Mouse (Mus musculus) ES-E14 (cell line): ENCODE measurements around the gene Slc38a8. TPM values are rescaled to one million over a fixed set of nuclear protein-coding genes. Genes with fewer than 3 reads are reported as not detected.

Experiments used
- DNase-seq: peaks from one replicate; pipeline ENCODE4 v3.0.0-alpha.2; 2013; ENCODE audit warnings: low read depth, low spot score
- H3K27ac ChIP-seq: 2 replicates; pipeline ENCODE4 v1.5.1; 2012; ENCODE audit warnings: low read depth, mild to moderate bottlenecking, low read length, moderate library complexity, mixed read lengths; ENCODE audit not compliant: poor library complexity, insufficient read depth, severe bottlenecking
- H3K36me3 ChIP-seq: 2 replicates; pipeline ENCODE4 v1.6.1; 2012; ENCODE audit warnings: mild to moderate bottlenecking, low read length, moderate library complexity, mixed read lengths; ENCODE audit not compliant: control insufficient read depth, poor library complexity, insufficient read depth, severe bottlenecking
- H3K4me1 ChIP-seq, 2 experiments: fragments of 150-350 bp in 1 of 2; sonication (generic) in 1 of 2; 2 replicates each; pipeline ENCODE4 v1.6.1; 2012; ENCODE audit warnings: low read length in 2 of 2, mild to moderate bottlenecking in 1 of 2, mixed read lengths in 1 of 2; ENCODE audit not compliant: control insufficient read depth in 2 of 2, insufficient read depth in 2 of 2, poor library complexity in 1 of 2
- H3K4me3 ChIP-seq, 2 experiments: fragments of 150-350 bp in 1 of 2; sonication (generic) in 1 of 2; 2 replicates each; pipeline ENCODE4 v1.5.1; 2012; ENCODE audit warnings: low read length in 2 of 2, low read depth in 1 of 2, mild to moderate bottlenecking in 1 of 2, mixed read lengths in 1 of 2; ENCODE audit not compliant: insufficient read depth in 1 of 2, poor library complexity in 1 of 2, severe bottlenecking in 1 of 2
- H3K9ac ChIP-seq: 2 replicates; pipeline ENCODE4 v1.6.1; 2012; ENCODE audit warnings: low read depth, mild to moderate bottlenecking, low read length, mixed read lengths; ENCODE audit not compliant: poor library complexity, insufficient read depth, severe bottlenecking
- H3K9me3 ChIP-seq: fragments of 150-350 bp; sonication (generic); 2 replicates; pipeline ENCODE4 v1.6.1; 2012; ENCODE audit warnings: low read depth, mild to moderate bottlenecking, low read length; ENCODE audit not compliant: control insufficient read depth, insufficient read depth
- CHD2 ChIP-seq: IDR thresholded peaks from 2 replicates; pipeline ENCODE4 v1.6.1; 2014; ENCODE audit warnings: mild to moderate bottlenecking, low read depth, low read length, inconsistent platforms
- HCFC1 ChIP-seq: IDR thresholded peaks from 2 replicates; pipeline ENCODE4 v1.6.1; 2012; ENCODE audit warnings: low read length, inconsistent platforms, borderline replicate concordance; ENCODE audit not compliant: insufficient read depth
- MAFK ChIP-seq: IDR thresholded peaks from 2 replicates; pipeline ENCODE4 v1.6.1; 2014; ENCODE audit warnings: mild to moderate bottlenecking, low read depth, low read length, inconsistent platforms; ENCODE audit not compliant: insufficient read depth
- ZC3H11A ChIP-seq: IDR thresholded peaks from 2 replicates; pipeline ENCODE4 v1.6.1; 2012; ENCODE audit warnings: low read depth, mild to moderate bottlenecking, inconsistent platforms, low read length, borderline replicate concordance
- ZNF384 ChIP-seq: IDR thresholded peaks from 2 replicates; pipeline ENCODE4 v1.6.1; 2012; ENCODE audit warnings: low read depth, low read length, inconsistent platforms
- in situ Hi-C, 2 experiments: fragments of 600-800 bp; cut with MboI; formaldehyde crosslinking; loops; one replicate each; pipeline ENCODE4 v1.15.1; 2025; ENCODE audit warnings: low sequenced_read_pairs in 2 of 2, inconsistent platforms in 1 of 2; ENCODE audit not compliant: unreplicated experiment in 2 of 2
- total RNA-seq: library from RNA; depleted of rRNA; stranded (reverse); fragments of 300-350 nt; gene quantifications from 2 replicates; pipeline ENCODE4 v1.2.3, GENCODE M21; 2012

The Slc38a8 gene
- total RNA-seq, 1 experiment, result 0.85 TPM

DNA sequence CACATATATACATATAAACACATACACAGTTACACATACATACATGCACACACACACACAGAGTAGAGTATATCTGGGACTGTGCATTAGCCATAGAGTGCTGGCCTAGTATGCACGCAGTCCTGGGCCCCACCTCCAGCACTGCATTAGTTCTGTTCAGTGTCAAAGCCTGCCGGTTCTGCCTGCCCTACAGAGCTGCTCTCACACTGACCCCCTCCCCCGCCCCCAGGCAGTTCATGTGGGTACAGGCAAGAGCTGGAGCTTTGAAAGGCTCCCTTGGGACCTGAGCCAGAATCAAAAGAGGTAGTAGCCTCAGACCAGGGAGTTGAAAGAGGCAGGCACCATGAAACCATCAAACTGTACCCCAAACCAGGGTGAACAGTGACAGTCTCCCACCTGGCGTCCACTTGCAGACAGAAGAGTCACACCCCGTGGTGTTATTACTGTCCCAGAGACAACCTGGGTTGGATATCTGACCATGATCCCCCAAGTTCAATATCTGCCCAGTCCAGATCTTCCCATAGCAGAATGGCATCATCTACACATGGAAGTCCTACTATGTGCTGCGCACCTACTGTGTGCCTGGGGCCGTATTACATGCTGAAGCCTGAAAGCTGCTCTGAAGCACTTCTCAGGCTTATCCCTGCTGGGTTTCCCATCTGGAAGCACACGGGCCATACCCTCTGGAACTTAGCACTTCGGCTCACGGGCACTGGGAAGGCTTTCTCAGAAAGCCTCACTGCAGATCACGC lies 17.2 kb downstream of the Slc38a8 start:
- Histone ChIP-seq H3K36me3 (no peaks in the 10 kb centered on the region), H3K9ac (no peak overlapping the region), H3K4me1 (peaks cover 5 to 18% of the 10 kb centered on the region in 2 experiments; a peak in 3 of 4 replicates), H3K9me3 (no peaks in the 10 kb centered on the region), H3K4me3 (no peak overlapping the region), H3K27ac (no peak overlapping the region)
- TF ChIP-seq ZNF384 (no peak), CHD2 (no peak), ZC3H11A (no peak), MAFK (no peak), HCFC1 (no peak)
- no peak for DNase-seq
- in situ Hi-C loops, result no loop called here

DNA sequence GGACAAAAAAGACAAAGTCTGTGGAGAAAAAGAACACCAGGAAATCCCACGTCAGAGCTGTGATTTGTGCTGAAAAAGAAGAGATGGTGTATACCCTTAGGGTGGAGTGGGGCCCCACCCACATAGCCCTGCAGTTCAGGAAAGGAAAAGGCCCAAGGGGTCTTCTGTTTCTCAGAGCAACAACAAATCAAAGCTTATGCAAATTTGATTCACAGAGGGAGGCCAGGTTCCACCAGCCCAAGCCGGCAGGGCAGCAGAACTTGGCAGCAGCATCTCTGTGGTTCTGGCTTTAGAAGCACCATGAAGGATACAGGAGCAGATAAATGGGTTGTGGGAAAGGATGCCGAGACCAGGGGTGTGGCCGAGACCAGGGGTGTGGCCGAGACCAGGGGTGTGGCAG lies 22.8 kb downstream of the Slc38a8 start:
- Histone ChIP-seq H3K27ac (no peak overlapping the region), H3K4me3 (no peak overlapping the region), H3K36me3 (no peaks in the 10 kb centered on the region), H3K9me3 (no peaks in the 10 kb centered on the region), H3K9ac (no peak overlapping the region), H3K4me1 (peaks cover 2 to 12% of the 10 kb centered on the region in 2 experiments; a peak in 2 of 4 replicates)
- DNase-seq, result peak; percentile 56
- in situ Hi-C loops, result no loop called here
- TF ChIP-seq ZC3H11A (no peak), ZNF384 (no peak), CHD2 (no peak), MAFK (no peak), HCFC1 (no peak)

DNA sequence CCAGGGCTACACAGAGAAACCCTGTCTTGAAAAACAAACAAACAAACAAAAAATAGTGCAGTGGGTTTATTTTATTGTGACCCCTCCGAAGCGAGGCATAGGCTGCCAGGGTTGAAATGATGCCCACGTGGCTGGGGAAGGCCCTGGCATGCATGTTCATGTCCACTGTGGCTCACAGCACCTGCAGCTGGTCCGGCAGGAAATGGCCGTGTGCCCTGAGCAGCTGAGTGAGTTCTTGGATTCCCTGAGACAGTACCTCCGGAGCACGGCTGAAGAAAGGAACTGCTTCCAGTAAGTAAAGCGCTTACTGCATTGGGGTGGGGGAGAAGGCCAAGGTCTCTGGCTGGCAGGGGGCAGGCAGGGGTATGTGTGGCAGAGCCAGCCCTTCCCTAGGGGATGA lies 33.4 kb downstream of the Slc38a8 start:
- no peak overlapping the region for H3K4me3 ChIP-seq
- H3K27ac ChIP-seq, result no peak overlapping the region
- TF ChIP-seq MAFK (no peak), ZC3H11A (no peak), HCFC1 (no peak), CHD2 (no peak), ZNF384 (no peak)
- in situ Hi-C loops, result no loop called here
- DNase-seq, result no peak
- H3K36me3 ChIP-seq, result no peaks in the 10 kb centered on the region
- H3K4me1 ChIP-seq, result peaks cover 3 to 17% of the 10 kb centered on the region in 2 experiments; a peak in 1 of 4 replicates
- no peak overlapping the region for H3K9ac ChIP-seq
- no peaks in the 10 kb centered on the region for H3K9me3 ChIP-seq

DNA sequence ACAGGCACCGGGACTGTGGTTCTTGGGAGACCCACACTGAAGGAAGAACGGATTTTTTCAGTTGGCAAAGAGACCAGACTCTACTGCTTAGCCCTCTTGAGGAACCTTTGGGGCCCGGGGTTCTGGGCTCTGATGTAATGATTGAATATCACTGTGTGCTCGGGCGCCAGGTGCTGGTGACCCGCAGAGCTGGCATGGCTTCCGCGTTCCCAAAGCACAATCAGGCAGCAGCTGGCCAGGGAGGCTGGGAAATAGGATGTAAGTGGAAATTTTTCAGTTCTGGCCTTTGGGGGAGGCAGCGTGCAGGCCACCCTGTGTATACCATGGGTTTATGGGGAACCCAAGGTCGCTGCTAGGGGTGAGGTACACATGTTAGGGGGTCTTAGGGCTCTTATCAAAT lies 34.7 kb downstream of the Slc38a8 start:
- TF ChIP-seq ZNF384 (no peak), HCFC1 (no peak)
- H3K27ac ChIP-seq, result no peak overlapping the region
- H3K9me3 ChIP-seq, result no peaks in the 10 kb centered on the region
- H3K4me1 ChIP-seq, result peaks cover 3 to 15% of the 10 kb centered on the region in 2 experiments; a peak in 1 of 4 replicates
- in situ Hi-C loops, result no loop called here
- H3K9ac ChIP-seq, result no peak overlapping the region
- no peak for DNase-seq
- no peaks in the 10 kb centered on the region for H3K36me3 ChIP-seq
- no peak overlapping the region for H3K4me3 ChIP-seq
